Mouse (Mus musculus): ENCODE measurements around the gene Ptprg.
A peak's percentile ranks its signal among the peaks of the same experiment; 100 is the strongest.

Gene Ptprg

DNA sequence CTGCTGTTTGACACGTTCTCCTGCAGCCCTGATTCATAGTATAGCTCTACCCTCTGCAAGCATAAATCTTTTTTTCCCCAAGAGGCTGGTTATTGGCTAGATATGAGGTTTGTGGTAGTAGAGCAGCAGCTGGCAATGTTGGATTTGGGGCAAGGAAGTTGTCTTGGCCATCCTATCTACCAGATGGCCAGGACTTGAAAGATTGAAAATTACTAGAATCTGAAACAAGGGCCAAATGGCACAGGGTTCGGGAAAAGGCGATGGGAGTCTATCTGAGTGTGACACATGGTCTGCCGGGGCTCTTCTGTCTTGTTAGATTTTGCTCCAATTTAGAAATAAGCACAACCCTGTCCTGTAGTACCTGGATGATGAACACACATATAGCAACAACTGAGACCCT lies 531.7 kb downstream of the Ptprg start:
- no peak for DNase-seq (ENCODE audit: low read depth, low spot score)

DNA sequence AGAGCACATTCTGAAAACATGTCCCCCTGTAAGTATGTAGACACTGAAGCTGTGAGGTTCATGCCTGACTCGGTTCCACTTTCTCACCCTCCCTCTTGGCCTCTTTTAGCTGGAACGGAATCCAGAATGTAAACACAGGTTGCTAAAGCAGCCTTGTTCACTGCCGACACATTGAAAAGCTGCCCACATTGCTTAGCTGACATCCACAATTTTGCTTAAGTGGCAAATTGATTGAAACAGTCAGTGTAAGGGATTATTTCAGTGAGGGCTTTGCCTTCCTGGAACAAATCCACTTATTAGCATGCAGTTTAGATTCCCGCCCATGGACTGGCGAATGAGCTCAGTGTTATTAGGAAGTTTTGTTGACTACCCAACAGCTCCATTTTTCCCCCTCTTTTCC lies 532.8 kb downstream of the Ptprg start:
- DNase-seq (ENCODE audit: low read depth, low spot score), result no peak

DNA sequence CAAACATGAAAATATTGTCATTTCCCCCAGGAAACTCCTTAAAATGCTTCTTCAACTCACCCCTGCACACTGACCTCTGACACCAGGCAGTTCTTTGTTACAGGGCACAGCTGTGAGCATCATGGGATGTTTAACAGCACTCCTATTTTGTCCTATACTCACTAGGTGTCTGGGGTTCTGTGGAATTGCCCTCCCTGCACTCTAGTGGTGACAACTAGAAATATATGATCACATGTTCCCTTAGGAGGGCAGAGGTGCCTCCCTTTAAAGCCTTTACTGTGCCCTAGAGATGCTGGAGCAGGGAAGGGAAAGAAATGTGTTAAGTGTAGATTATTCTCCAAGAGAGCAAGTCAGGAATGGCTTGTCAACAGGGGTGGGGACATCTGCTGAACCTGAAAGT lies 536.6 kb downstream of the Ptprg start:
- no peak for DNase-seq (ENCODE audit: low read depth, low spot score)

DNA sequence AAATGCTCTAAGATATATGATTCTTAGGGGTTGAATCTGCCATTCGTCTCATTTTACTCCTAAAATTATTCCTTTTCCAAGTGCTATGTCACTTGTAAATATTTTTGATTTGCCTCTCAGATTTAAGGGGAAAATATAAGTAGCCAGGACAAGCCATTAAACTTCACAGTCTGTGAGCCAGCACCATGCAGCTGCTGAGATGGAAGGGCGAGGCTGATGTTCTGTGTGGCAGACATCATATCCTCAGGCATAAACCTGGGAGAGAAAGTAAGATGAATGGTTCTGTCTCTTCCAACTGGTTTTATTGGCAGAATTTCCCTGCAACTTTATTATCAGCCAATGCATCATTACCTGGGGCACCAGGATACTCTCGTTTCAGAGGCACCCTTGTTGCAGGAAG lies 538.4 kb downstream of the Ptprg start:
- DNase-seq (ENCODE audit: low read depth, low spot score), result no peak

DNA sequence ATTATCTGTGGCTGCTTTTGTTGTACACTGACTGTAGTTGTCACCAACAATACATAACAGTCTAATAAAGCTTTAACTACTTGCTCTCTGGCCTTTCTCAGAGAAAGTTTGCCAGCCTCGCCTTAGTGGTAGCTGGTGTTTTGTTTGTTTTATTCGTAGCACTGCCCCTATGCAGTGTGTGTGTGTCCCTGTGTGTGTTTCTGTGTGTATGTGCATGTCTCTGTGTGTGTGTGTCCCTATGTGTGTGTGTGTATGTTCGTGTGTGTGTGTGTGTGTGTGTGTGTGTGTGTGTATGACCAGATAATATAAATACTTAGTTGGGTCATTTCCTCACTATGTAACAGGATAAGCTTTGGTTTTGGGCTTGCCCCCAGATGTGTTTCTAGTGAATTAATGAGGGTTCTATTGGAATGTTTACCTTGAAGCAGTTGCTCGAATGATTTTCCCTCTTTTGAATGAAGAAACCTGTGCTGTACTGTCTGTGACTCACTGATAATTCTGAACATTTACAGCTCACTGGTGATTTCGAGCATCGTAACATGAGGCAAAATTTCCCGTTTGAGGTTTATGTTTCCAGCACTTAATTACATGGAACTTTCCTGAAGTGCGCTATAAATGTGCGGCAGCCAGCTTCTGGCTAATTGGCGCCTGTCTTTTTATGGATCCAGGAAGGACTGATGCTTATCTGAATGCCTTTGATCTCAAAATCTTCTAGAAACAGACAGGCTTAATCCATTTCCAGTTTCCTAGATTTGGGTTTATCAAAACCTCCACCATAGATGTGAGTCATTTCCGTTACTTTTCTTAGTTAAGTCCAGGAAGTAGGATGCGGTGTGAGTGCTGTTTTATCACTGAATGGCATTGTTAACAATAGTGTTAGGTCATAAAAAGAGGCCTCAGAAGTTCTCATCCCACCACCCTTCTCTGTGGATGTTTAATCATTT lies 546.3 kb downstream of the Ptprg start:
- DNase-seq (ENCODE audit: low read depth, low spot score), result no peak

DNA sequence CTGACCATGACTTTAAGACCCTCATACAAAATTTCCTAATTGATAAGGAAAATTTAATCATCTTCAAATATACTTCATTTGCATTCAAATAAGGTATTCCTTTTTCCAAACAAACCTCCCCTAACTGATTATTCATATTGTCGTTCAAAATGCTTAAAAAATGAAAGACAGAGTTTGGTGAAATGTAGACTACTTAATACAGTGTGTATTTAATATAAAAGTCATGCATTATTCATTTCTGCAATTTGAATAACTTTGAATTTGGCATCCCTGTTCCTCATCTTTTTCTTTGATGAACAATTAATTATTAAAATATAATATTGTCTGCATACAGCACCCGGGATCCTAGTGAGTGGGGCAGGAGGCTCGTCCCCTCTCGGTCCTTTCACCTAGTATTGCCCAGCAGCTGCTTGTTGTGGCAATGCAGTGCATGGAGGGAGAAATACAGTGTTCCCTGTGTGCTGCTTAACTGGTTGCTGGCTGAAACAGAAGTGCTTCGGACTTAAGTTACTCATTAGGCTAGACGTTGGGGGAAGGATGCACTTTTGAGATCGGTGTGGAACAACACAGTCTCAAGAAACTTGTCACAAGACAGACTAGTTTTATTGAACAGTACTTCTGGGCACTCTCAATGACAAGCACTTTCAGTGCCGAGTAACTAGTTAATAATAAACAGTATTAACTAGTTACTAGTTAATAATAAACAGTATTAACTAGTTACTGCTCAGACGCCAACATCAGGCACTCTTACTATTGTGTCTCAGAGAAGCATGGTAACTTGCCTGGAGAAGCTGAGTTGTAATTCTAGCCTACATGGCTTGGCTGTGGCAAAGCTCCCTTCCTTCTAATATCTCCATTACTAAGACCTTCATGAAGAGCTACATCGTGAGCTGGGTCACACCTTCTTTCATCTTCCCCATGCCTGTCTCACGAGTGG lies 549.3 kb downstream of the Ptprg start:
- DNase-seq (ENCODE audit: low read depth, low spot score), result no peak

DNA sequence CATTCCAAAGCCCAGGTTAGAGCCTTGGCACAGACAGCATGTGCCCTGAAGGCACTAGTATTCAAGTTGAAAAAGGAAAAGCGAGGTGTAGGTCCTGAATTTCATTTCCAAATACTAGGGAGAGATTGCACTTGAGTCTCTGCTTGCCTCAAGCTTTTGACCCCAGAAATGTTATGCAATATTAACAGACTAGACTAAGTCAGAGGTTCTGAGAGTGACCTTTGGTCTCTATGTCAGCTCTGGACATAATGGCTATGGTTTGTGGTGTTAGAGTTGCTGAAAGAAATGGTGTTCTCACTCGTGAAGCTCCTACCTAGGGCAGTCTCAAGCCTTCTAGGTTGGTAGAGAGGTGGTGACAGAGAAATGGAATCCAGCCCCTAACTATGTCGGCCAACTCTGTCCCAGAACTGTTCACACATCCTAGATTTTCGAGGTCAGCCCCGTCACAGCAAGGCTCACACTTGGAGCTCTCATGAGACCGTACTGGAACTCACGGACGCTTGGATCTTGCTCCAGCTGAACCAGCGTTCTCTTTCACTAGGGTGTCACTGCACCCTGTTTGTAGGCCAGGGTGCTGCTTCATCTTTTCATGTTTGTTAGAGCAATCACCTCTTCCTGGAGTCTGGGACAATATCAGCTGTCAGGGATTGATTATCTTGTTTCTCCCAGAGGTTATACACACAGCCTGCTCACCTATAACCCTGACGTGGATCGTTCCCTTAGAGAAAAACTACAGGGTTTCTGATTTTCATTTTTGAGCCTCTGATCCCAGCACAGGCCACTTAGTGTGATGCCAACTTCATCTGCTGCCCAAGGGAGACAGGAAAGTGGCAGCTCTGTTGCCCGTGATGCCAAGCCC lies 551.2 kb downstream of the Ptprg start:
- no peak for DNase-seq (ENCODE audit: low read depth, low spot score)

DNA sequence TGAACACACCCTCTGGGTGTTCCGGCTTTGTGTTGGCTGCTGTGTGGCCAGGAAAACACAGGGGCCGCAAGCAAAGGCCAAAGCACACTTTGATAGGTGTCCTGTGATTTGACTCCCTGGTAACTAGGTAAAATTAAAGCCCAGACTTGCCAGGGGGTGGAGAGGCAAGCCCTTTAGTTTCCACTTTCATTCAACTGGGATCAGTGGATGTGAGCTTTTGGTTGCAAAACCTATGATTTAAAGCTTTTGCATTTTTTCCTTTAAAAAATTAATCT lies 551.8 kb downstream of the Ptprg start:
- no peak for DNase-seq (ENCODE audit: low read depth, low spot score)

DNA sequence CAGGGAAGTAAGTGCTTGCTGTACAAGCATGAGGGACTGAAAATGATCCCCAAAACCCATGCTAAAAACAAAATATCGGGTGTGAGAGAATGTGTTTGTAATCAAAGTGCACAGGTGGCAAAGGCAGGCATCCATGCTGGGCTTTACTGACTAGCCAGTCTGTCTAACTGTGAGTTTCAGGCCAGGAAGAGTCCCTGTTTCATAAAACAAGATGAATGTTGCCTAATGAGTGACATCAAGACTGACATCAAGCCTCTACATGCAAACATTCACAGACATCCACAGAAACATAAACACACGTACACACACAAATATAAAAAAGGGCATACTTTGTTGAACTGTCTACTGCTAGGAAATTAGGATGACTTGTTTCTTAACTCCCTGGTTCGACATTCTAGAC lies 552.3 kb downstream of the Ptprg start:
- no peak for DNase-seq (ENCODE audit: low read depth, low spot score)

DNA sequence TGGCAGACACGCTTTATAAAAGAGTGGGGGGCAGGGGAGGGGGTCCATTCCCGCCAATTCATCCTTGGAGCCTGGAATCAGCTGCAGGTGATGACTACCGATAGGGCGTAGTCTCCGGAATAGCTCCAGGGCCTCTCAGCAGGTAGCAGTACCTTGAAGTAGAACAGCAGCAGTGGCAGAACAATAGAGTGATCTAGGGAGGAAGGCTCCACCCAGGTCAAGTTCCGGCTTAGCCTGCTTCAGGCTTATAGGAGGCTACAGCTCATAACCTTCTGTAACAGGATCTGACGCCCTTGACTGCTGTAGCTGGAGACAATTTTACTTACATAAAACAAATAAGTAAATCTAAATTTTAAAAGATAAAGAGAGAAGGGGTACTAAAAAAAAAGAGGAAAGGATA lies 554.1 kb downstream of the Ptprg start:
- DNase-seq (ENCODE audit: low read depth, low spot score), result peak; percentile 97

DNA sequence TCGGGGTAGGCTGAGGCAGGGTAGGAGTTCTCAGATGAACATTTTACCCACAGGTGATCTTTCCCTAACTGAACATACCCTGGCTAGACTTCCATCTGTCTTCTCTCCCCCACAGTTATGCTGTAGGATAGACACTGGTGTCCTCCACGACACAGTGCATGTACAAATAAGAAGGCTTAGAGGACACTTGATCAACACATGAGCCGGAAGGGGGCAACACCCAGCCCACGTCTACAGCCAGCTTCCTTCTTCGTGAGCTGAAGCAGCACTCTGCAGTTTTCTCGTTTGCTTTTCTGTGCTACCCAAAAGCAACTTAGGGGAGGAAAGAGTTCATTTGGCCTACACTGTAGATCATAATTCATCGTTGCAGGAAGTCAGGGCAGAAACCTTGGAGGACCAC lies 554.7 kb downstream of the Ptprg start:
- peak; percentile 87 for DNase-seq (ENCODE audit: low read depth, low spot score)

DNA sequence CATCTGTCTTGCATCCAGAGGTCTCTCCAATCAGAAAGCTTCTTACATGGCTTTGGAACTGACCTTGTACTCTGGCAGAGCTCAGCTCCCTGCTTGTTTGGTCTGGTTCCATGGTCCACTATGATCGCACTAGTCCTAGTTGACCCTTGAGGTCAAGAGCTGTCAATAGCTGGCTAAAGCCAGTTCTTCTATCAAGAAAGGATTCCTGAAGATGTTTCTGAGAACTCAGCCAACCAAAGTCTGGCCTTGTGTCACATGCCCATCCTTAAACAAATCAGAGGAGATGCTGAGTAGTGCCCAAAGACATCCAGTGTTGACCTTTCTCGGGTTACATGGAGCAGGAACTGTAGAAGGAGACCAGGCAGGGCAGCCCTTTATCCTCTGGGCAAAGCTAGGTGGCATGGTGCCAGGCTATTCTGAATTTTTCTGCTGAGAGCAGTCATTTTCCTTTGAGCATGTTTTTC lies 559.2 kb downstream of the Ptprg start:
- peak; percentile 25 for DNase-seq (ENCODE audit: low read depth, low spot score)

DNA sequence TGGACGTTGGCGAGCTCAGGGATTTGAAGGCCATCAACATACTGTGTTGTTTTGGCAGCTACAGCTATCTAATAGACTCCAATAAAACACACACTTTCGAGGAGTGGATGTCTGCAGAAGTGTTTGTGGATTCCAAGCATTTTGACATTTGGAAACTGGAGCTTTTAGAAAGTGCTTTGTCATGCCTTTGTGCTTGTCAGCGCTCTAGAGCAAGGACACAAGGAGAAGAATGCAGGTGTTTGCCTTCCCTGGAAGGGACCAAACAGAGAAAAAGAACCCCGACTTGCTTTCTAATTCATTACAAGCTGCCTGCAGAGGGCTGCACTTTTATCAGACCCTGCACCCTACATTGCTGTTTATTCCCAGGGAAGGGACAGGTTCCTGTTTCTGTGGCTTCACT lies 560.0 kb downstream of the Ptprg start:
- peak; percentile 76 for DNase-seq (ENCODE audit: low read depth, low spot score)

DNA sequence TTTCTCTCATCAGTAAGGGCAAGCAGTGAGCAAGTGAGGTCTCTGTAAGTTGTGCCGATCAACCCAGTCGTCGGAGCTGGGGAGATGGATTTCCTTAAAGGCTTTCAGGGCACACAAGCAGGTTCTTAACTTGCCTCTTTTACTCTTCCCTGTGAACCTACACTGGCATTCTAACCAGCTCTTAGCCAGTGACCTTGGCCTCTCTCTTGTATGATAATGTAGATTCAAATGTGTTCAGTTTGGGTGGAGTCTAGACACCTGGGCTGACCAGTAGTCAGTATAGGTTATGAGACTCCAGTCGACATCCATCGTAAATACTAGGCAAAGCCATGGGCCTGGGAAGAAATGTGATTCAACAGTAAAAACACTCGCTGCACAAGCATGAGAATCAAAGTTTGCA lies 560.7 kb downstream of the Ptprg start:
- peak; percentile 59 for DNase-seq (ENCODE audit: low read depth, low spot score)

DNA sequence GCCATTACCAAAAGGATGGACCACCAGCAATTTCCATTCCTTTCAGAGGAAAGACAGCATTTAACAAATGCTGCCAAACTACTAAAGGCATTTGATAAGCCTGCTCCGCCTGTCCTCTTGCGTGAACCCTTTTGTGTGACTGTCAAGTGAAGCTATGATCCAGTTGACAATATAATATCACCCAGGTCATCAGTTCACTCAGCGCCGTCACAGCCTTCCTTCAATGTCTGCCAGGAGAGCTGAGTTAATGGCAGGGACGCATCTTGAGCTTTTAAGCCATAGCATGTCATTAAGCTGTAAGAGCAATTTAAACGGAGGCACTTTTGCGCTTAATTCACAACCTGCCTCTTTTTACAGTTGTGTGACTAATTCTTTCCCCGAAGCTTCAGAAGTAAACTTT lies 565.9 kb downstream of the Ptprg start:
- no peak for DNase-seq (ENCODE audit: low read depth, low spot score)

DNA sequence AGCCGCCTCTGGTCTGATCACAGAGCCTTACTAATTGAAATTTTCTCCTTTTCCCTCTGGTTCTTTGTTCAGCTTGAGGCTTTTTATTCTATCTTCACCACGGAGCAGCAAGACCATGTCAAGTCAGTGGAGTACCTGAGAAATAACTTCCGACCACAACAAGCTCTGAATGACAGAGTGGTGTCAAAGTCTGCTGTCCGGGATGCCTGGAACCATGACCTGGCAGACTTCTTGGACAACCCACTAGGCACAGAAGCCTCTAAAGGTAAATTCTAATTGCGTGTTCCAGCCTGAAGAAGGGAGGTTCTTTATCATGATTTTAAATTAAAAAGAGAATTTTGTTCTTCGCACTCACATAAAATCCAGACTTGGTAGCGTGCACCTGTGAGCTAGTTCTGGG lies 568.6 kb downstream of the Ptprg start:
- no peak for DNase-seq (ENCODE audit: low read depth, low spot score)

DNA sequence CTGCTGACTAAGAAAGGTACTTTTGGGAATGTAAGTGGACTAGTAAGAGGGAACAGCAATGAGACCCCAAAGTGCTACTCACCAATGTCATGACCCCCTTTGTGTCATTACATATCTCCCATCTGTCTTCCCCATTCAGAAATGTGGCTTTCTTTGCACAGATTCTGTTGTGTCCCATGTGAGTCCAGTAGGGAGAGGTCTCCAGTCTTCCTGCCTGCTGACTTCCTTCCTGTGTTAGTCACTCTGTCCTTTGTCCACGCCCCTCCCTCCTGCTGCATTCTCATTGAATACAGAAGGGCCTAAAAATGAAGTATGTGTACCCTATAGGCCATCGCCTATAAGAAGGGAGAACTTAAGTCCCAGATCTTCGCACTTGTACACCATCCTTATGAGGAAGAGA lies 571.4 kb downstream of the Ptprg start:
- no peak for DNase-seq (ENCODE audit: low read depth, low spot score)

DNA sequence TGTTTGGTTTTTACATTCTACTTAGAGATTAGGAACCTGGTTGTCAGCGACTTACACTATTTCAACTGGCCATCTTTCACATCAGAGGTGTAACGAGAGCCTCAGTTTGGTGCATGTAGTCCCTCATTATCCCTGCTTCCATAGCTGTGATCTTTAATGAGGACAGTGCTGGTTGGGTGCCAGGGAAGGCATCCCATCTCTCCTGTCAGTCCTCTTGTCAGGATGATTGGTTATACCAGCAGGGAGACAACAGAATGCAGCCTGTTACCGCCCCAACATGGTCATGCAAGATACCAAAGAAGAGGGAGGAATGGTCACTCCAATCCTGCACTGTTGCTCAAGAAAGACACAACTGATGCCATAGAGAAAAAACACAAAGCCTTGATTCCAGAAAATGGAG lies 574.6 kb downstream of the Ptprg start:
- no peak for DNase-seq (ENCODE audit: low read depth, low spot score)

DNA sequence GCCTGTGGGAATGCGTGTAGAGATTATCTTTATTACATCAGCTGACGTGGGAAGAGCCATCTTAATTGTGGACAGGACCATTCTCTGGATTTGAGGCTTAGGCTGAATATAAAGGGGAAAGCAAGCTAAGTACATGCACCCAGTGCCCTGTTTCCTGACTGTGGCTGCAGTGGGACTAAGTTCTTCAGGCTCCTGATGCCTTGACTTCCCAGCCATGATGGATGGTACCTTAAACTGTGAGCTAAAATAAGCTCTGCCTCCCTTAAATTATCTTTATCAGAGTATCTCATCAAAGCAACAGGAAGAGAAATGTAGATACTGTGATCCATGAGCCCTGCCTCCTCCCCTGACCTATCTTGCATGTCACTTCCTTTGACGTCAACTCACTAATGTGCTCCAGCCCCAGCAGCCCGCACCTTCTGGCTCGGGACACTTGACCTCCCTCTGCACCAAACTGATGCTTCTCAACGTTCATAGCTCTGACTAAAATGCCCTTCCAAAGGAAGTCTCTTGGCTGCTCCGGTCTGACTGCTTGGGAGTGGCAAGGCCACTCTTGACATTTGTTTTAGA lies 578.8 kb downstream of the Ptprg start:
- no peak for DNase-seq (ENCODE audit: low read depth, low spot score)

DNA sequence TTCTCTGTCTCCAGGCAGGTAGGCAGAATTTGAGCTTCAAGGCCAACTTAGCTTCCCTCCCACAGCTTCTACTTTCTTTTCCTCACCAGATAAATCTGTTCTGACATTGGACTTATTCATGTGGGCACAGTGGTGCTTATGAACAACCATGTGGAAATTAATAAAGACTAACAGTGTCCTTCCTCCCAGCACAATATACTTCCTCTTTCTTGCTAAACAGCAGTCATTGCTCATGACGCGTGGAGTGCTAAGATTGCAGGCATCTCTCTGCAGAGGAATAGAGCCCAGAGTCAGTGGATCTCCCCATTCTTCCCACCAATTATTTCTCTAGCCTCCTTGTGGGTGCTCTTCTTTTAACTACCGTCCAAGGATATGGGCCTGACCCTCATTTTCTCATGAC lies 579.8 kb downstream of the Ptprg start:
- no peak for DNase-seq (ENCODE audit: low read depth, low spot score)

DNA sequence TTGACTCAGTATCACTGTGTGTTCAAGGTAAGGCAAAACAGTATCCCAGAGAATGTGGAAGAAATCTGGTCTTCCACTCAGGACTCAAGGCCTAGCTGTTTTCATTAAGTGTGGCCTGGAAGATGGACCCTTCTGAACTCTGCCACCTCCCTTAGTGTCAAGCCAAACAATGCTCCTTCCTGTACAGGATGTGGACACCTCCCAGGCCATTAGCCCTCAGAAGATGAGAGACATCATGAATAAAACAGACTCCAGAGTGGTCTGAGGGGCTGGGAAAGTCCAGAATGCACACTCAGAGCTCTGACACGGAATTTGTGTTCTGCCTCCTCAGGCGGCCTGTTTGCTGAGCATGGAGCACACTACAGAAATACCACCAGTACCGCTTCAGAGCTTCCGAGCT lies 581.2 kb downstream of the Ptprg start:
- no peak for DNase-seq (ENCODE audit: low read depth, low spot score)

Data from R1 (cell line).